Mouse (Mus musculus) kidney, adult 2 months (tissue): ENCODE measurements around the gene Gm9040. TPM values are rescaled to one million over a fixed set of nuclear protein-coding genes. Genes with fewer than 3 reads are reported as not detected.
"Not testable (repeated sequence)": the region's sequence is repeated elsewhere in the genome, so short reads cannot be mapped to it uniquely, and the experiment has no call there.

ENCODE experiments used
- DNase-seq: peaks from one replicate; pipeline ENCODE4 v3.0.0; 2021
- H3K27ac ChIP-seq: fragments of 200-500 bp; 2 replicates; pipeline ENCODE4 v1.5.1; 2012; ENCODE audit warnings: low read depth, low read length, control low read depth, inconsistent platforms; ENCODE audit not compliant: insufficient read depth
- H3K27me3 ChIP-seq: fragments of 200-500 bp; replicated peaks from 2 replicates; pipeline ENCODE4 v1.6.1; 2012; ENCODE audit warnings: mild to moderate bottlenecking, moderate library complexity, low read length, inconsistent platforms; ENCODE audit not compliant: control insufficient read depth, insufficient read depth
- H3K36me3 ChIP-seq: fragments of 200-500 bp; 2 replicates; pipeline ENCODE4 v1.6.1; 2012; ENCODE audit warnings: mild to moderate bottlenecking, moderate library complexity, low read length, inconsistent platforms; ENCODE audit not compliant: control insufficient read depth, insufficient read depth
- H3K4me1 ChIP-seq: fragments of 200-500 bp; 2 replicates; pipeline ENCODE4 v1.6.1; 2011; ENCODE audit warnings: low read length; ENCODE audit not compliant: control insufficient read depth, insufficient read depth
- H3K4me3 ChIP-seq: fragments of 200-500 bp; 2 replicates; pipeline ENCODE4 v1.5.1; 2011; ENCODE audit warnings: mild to moderate bottlenecking, low read depth, low read length, control low read depth; ENCODE audit not compliant: insufficient read depth
- CTCF ChIP-seq: fragments of 200-500 bp; conservative IDR thresholded peaks from 2 replicates; pipeline ENCODE4 v1.5.1; 2011; ENCODE audit warnings: low read depth, mild to moderate bottlenecking, control low read depth, low read length, moderate library complexity, mixed read lengths; ENCODE audit not compliant: insufficient read depth, insufficient read length
- POLR2A ChIP-seq: fragments of 200-500 bp; IDR thresholded peaks from one replicate; pipeline ENCODE4 v1.6.1; 2011; ENCODE audit warnings: low read depth, low read length, control low read depth
- WGBS: fragments of 180-500 bp; shearing (Covaris S2); methylation state at CpG from one replicate; pipeline ENCODE4 v1.1.7; 2018; 5-methylcytosine and 5-hydroxymethylcytosine counted together
- polyA plus RNA-seq: library from polyadenylated mRNA; depleted of rRNA; stranded (reverse); fragments of >200 nt; gene quantifications from 2 replicates; pipeline ENCODE4 v1.2.3, GENCODE M21; 2012; rRNA removed

Gm9040 gene
- polyA plus RNA-seq, 1 experiment = not detected

DNA sequence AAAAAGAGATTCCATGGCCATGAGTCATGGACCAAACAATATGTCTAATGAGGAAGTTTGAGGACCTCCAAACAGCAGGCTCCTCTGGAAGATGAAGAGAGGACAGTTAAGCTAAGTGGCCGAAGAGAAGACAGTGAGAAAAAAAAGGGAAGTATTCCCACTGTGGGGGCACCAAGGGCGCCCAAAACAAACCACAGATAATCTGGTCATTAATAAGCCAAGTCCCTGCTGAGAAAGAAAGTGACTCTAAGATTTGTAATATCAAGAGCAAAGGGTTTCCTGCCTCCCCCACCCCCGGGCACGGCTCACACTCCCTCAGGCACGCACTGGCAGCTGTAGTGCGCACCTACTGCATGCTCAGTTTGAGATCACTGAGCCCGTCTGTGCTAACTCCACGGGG, 7.7 kb downstream of the Gm9040 start:
- TF ChIP-seq POLR2A = no peak
- TF ChIP-seq CTCF = no peak
- Histone ChIP-seq H3K36me3 (no peaks in the 10 kb centered on the region), H3K27me3 (no peaks in the 10 kb centered on the region), H3K4me3 (no peak overlapping the region), H3K4me1 (no peaks in the 10 kb centered on the region), H3K27ac (no peak overlapping the region)
- DNase-seq = no peak
- 58% methylated on average over 8 of the region's 8 CpGs for WGBS

DNA sequence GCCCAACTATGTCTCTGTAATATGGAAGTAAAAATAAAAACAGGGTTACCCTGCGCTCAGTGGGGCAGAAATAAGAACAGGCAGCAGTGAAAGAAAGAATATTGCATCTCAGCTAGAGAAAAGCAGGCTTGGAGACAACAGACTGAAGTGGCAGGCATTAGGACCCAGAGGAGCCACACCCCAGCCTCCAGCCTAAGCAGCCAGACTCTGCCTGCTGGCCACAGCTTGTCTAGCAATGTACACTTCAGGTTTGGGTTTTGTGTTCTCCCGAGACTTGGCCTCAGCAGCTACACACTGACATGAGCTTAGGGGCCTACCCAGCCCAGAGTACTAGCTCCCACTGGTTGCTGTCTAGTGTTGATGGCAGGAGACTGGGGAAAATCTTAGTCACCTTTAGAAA, 24.6 kb downstream of the Gm9040 start:
- H3K4me1 ChIP-seq, DNase-seq, H3K4me3 ChIP-seq, H3K27ac ChIP-seq, H3K36me3 ChIP-seq, H3K27me3 ChIP-seq: not testable (repeated sequence)
- 44% methylated on average over 2 of the region's 2 CpGs for WGBS

DNA sequence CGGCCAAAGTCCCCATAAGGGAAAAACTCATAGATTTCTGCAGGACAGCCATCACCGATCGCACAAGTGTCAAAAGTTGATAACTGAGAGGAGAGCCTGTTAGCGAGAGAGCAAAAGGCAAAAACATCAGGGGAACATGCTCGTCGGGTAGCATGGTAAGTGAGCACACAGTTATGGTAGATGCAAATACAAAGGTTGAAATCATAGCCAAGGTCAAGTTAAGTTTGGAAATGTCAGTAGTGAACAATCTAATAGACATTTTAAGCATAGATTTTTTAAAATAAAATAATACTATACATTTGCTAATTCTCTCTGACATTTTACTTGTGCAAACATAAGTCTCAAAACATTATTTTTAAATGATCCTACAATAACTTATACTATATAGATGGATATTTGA, 31.8 kb downstream of the Gm9040 start, which contains the start of gene Iltifb:
TSS of gene Iltifb (minus strand) at position 101 of the 400 bp plus-strand sequence.
- 94% methylated on average over 6 of the region's 6 CpGs for WGBS

DNA sequence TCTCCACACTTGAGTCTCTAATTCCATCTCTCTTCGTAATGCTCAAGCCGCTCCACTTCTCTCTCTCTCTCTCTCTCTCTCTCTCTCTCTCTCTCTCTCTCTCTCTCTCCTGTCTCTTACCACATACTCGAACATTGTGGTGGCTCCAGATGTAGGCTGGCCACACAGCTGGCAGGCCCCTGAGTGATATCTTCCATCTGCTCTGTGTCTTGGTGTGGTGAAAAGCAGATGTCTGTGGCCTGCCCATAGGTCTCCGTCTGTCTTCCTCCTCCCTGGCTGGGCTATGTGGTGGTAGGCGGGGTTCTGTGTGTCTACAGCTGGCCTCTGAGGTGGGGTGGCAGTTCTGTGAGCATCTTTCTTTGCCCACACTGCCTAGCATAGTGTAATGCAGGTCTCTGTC, 43.8 kb downstream of the Gm9040 start:
- DNase-seq, H3K4me1 ChIP-seq: not testable (repeated sequence)

More for the DNA sequence above, 31.8 kb downstream of the Gm9040 start, which contains the start of gene Iltifb:
- no peak within 1 kb of the TSS for H3K4me3 ChIP-seq
- TF ChIP-seq POLR2A (no peak), CTCF (no peak)
- no peaks in the 10 kb centered on the region for H3K36me3 ChIP-seq
- H3K4me1 ChIP-seq = no peaks in the 10 kb centered on the region
- no peak within 1 kb of the TSS for H3K27ac ChIP-seq
- H3K27me3 ChIP-seq = no peaks in the 10 kb centered on the region
- no peak for DNase-seq

GRCm38 (mm10) chr10:118282565-118282964, 44.2 kb downstream of the Gm9040 start:
- H3K36me3 ChIP-seq, H3K4me3 ChIP-seq, H3K4me1 ChIP-seq, DNase-seq, H3K27ac ChIP-seq, H3K27me3 ChIP-seq: not testable (repeated sequence)
- 80% methylated on average over 7 of the region's 7 CpGs for WGBS

More for the DNA sequence above, 43.8 kb downstream of the Gm9040 start:
- H3K4me3 ChIP-seq, H3K27ac ChIP-seq, H3K36me3 ChIP-seq, H3K27me3 ChIP-seq: not testable (repeated sequence)
- 59% methylated on average over 4 of the region's 5 CpGs for WGBS

GRCm38 (mm10) chr10:118278069-118278468, 48.7 kb downstream of the Gm9040 start:
- not testable (repeated sequence) for H3K27me3 ChIP-seq, H3K27ac ChIP-seq, H3K36me3 ChIP-seq, H3K4me1 ChIP-seq, DNase-seq, H3K4me3 ChIP-seq
- no CpG with 5 or more reads among the region's 4 CpGs for WGBS

Other genes starting within 250 kb of the Gm9040 start
- 3.3 TPM in 2 replicates for gene Mdm1, start 185.2 kb downstream of the Gm9040 start, polyA plus RNA-seq
- not detected in 2 replicates for gene Il22, start 122.0 kb downstream of the Gm9040 start, polyA plus RNA-seq
- not detected in 2 replicates for gene Gm32717, start 86.2 kb downstream of the Gm9040 start, polyA plus RNA-seq
- gene Gm32802, start 68.3 kb downstream of the Gm9040 start, polyA plus RNA-seq = not detected in 2 replicates
- not detected in 2 replicates for gene Iltifb, start 31.9 kb downstream of the Gm9040 start, polyA plus RNA-seq
- gene Gm9044, start 5.4 kb upstream of the Gm9040 start, polyA plus RNA-seq = not detected in 2 replicates
- not detected in 2 replicates for gene Gm9045, start 10.9 kb upstream of the Gm9040 start, polyA plus RNA-seq
- gene Gm9046, start 16.3 kb upstream of the Gm9040 start, polyA plus RNA-seq = not detected in 2 replicates
- not detected in 2 replicates for gene Gm9048, start 21.7 kb upstream of the Gm9040 start, polyA plus RNA-seq
- not detected in 2 replicates for gene Gm9049, start 27.1 kb upstream of the Gm9040 start, polyA plus RNA-seq
- not detected in 2 replicates for gene Ifng, start 114.1 kb upstream of the Gm9040 start, polyA plus RNA-seq